ENCODE assay signal across 14 mouse cellular contexts in genomic region chr12:85660855-85661254, GRCm38 (mm10). TPM values are rescaled to one million over a fixed set of nuclear protein-coding genes. Genes with fewer than 3 reads are reported as not detected.
DNase-seq lines count a peak whose midpoint lies in the region.
"Had no signal": no experiment of that assay in that cellular context is flagged by ENCODE, and none has a peak within 500 bp of the region (broad histone marks: within the 10 kb centered on the region; RNA-seq: fewer than 3 reads in every experiment).

No protein-coding gene starts in this region.

- peak; percentile 10 to 14 for DNase-seq in B cell, adult 2 months
- peak; percentile 11 to 15 for DNase-seq in CD8-positive naive resting alpha-beta T cell, adult 2 months (ENCODE audit: low read depth in 2 of 2, low spot score in 2 of 2)
- peak; percentile 84 for DNase-seq in induced T-regulatory cell, adult 2 months (ENCODE audit: low read depth)
- peak; percentile 79 for DNase-seq in thymus, postnatal 0 days (ENCODE audit: low spot score)
- no peak for DNase-seq in left cerebral cortex, adult 9 months (ENCODE audit: low spot score in 2 of 2)
- no peak for DNase-seq in lung, postnatal 14 days
- no peak for DNase-seq in cerebellum, adult 9-10 months
- no peak for DNase-seq in frontal cortex, adult 2 months (ENCODE audit: extremely low spot score in 1 of 2, low spot score in 1 of 2)
- DNase-seq: adrenal gland, postnatal 25 days; cerebellum, postnatal 10 days; gastrocnemius, postnatal 25 days; heart, postnatal 4 days; kidney, postnatal 4 days; lung, postnatal 10 days had no signal

RNA-seq across cellular contexts. Expression of gene Batf, which starts 25.6 kb away (rescaled TPM):
- 16.9 and 18.2 TPM in 2 replicates for polyA plus RNA-seq in thymus, postnatal 0 days (2015; fragmentation: Nextera tagmentation; extraction: Ambion mirVana)
- polyA plus RNA-seq in frontal cortex, adult 2 months (2012; rRNA removed): 0.56 and 0.74 TPM in 2 replicates

Comparison
In these comparisons a context has a peak if more than half of its experiments do, and no peak if none do; other contexts are left out.
1. DNase-seq: peak in B cell, adult 2 months (2 of 2), CD8-positive naive resting alpha-beta T cell, adult 2 months (2 of 2), induced T-regulatory cell, adult 2 months (single experiment) and thymus, postnatal 0 days (single experiment); none in left cerebral cortex, adult 9 months (0 of 2), lung, postnatal 14 days (single experiment), cerebellum, adult 9-10 months (single experiment) and frontal cortex, adult 2 months (0 of 2).
2. RNA of gene Batf, which starts 25.6 kb away (polyA plus RNA-seq): 16.9 to 18.2 TPM in thymus, postnatal 0 days; 0.56 to 0.74 TPM in frontal cortex, adult 2 months; every median in the first group is over 10 times any median in the second.